ENCODE assay signal across 12 mouse cellular contexts in genomic region chr11:96301837-96302236, GRCm38 (mm10). TPM values are rescaled to one million over a fixed set of nuclear protein-coding genes. Genes with fewer than 3 reads are reported as not detected.
DNase-seq lines count a peak whose midpoint lies in the region; ATAC-seq lines count a peak whose summit lies in the region.
"Had no signal": no experiment of that assay in that cellular context is flagged by ENCODE, and none has a peak within 500 bp of the region (broad histone marks: within the 10 kb centered on the region; RNA-seq: fewer than 3 reads in every experiment).

No protein-coding gene starts in this region.

- H3K4me3 ChIP-seq in hindbrain, embryonic 10.5 days, result no peak overlapping the region
- peak overlapping the region; percentile 71 for H3K4me3 ChIP-seq in kidney, embryonic 16.5 days (ENCODE audit: low read length)
- H3K4me3 ChIP-seq: embryonic facial prominence, embryonic 15.5 days; liver, embryonic 13.5 days had no signal

- H3K9me3 ChIP-seq in hindbrain, embryonic 10.5 days, result no peaks in the 10 kb centered on the region
- no peaks in the 10 kb centered on the region for H3K9me3 ChIP-seq in kidney, embryonic 16.5 days (ENCODE audit: low read length)
- H3K9me3 ChIP-seq: embryonic facial prominence, embryonic 15.5 days; liver, embryonic 13.5 days had no signal

- WGBS in hindbrain, embryonic 10.5 days, result 1% methylated on average over 15 of the region's 15 CpGs
- 8% methylated on average over 15 of the region's 15 CpGs for WGBS in kidney, embryonic 16.5 days

- peaks cover 100% of the 10 kb centered on the region for H3K27me3 ChIP-seq in hindbrain, embryonic 10.5 days (ENCODE audit: insufficient read depth, poor library complexity, severe bottlenecking)
- H3K27me3 ChIP-seq in kidney, embryonic 16.5 days (ENCODE audit: insufficient read depth, low read length), result no peaks in the 10 kb centered on the region

- intact Hi-C loops in left cerebral cortex, postnatal 36 days (cut with DNase I), result loop anchor here (10.0 kb wide), 1 partner anchor 243 kb away; no protein-coding TSS in a partner anchor

- no peaks in the 10 kb centered on the region for H3K36me3 ChIP-seq in hindbrain, embryonic 10.5 days
- peaks cover 5% of the 10 kb centered on the region; the same call in 1 of the 2 replicates for H3K36me3 ChIP-seq in kidney, embryonic 16.5 days (ENCODE audit: insufficient read depth, low read length)
- H3K36me3 ChIP-seq: embryonic facial prominence, embryonic 15.5 days; liver, embryonic 13.5 days had no signal

- peak; percentile 11 to 31 for DNase-seq in left cerebral cortex, adult 9 months (ENCODE audit: low spot score in 2 of 2)
- DNase-seq in left cerebral cortex, postnatal 36 days (ENCODE audit: low spot score in 2 of 2), result no peak
- peak; percentile 54 for DNase-seq in hindbrain, embryonic 10.5 days (ENCODE audit: low spot score)
- peak; percentile 68 to 90 for DNase-seq in lung, postnatal 4 days
- DNase-seq in embryo, embryonic 11 days, result no peak
- DNase-seq in c-Kit-positive CD71-positive TER-119-positive erythroid progenitor cells, embryonic 14.5 days (ENCODE audit: low spot score), result no peak
- no peak for DNase-seq in spleen, postnatal 36 days (ENCODE audit: low spot score in 2 of 2)
- DNase-seq: liver, embryonic 13.5 days had no signal

- H3K4me1 ChIP-seq in hindbrain, embryonic 10.5 days (replicated peaks), result peaks cover 22% of the 10 kb centered on the region
- peaks cover 73% of the 10 kb centered on the region for H3K4me1 ChIP-seq in kidney, embryonic 16.5 days (ENCODE audit: insufficient read depth, low read length)

- ATAC-seq in kidney, embryonic 16.5 days (ENCODE audit: low FRiP score, low TSS enrichment), result no peak

- H3K4me2 ChIP-seq in kidney, embryonic 16.5 days (replicated peaks; ENCODE audit: low read depth, low read length), result peak overlapping the region; percentile 90
- H3K4me2 ChIP-seq: embryonic facial prominence, embryonic 15.5 days; liver, embryonic 13.5 days had no signal

- peak overlapping the region; percentile 90 for H3K9ac ChIP-seq in kidney, embryonic 16.5 days (replicated peaks; ENCODE audit: low read length)
- H3K9ac ChIP-seq: embryonic facial prominence, embryonic 15.5 days; liver, embryonic 13.5 days had no signal

- H3K27ac ChIP-seq in hindbrain, embryonic 10.5 days, result no peak overlapping the region
- H3K27ac ChIP-seq in kidney, embryonic 16.5 days (ENCODE audit: low read length), result peak overlapping the region; percentile 99
- H3K27ac ChIP-seq: embryonic facial prominence, embryonic 15.5 days; liver, embryonic 13.5 days had no signal

RNA-seq across cellular contexts. Expression of gene Hoxb5, which starts 1.3 kb away (rescaled TPM):
- total RNA-seq in left cerebral cortex, postnatal 36 days (2021), result not detected
- polyA plus RNA-seq in hindbrain, embryonic 10.5 days (2016; fragmentation: Nextera tagmentation; extraction: Ambion mirVana), result 0.14 and 6.3 TPM in 2 replicates
- 19.2 and 24.3 TPM in 2 replicates for polyA plus RNA-seq in kidney, embryonic 16.5 days (2015; fragmentation: Nextera tagmentation; extraction: Ambion mirVana)
- polyA plus RNA-seq: embryonic facial prominence, embryonic 15.5 days had no signal

RNA-seq across cellular contexts. Expression of gene Hoxb6, which starts 9.6 kb away (rescaled TPM):
- total RNA-seq in left cerebral cortex, postnatal 36 days (2021), result not detected
- 0.31 TPM in 1 of 2 replicates, not detected in the other for polyA plus RNA-seq in hindbrain, embryonic 10.5 days (2016; fragmentation: Nextera tagmentation; extraction: Ambion mirVana)
- polyA plus RNA-seq in kidney, embryonic 16.5 days (2015; fragmentation: Nextera tagmentation; extraction: Ambion mirVana), result 50.3 and 55.7 TPM in 2 replicates
- polyA plus RNA-seq: embryonic facial prominence, embryonic 15.5 days; heart, postnatal 0 days had no signal

RNA-seq across cellular contexts. Expression of gene Hoxb7, which starts 15.4 kb away (rescaled TPM):
- total RNA-seq in left cerebral cortex, postnatal 36 days (2021), result not detected
- not detected in 2 replicates for polyA plus RNA-seq in hindbrain, embryonic 10.5 days (2016; fragmentation: Nextera tagmentation; extraction: Ambion mirVana)
- 60.9 and 68.3 TPM in 2 replicates for polyA plus RNA-seq in kidney, embryonic 16.5 days (2015; fragmentation: Nextera tagmentation; extraction: Ambion mirVana)
- total RNA-seq: CH12.LX had no signal
- polyA plus RNA-seq: embryonic facial prominence, embryonic 15.5 days had no signal

RNA-seq across cellular contexts. Expression of gene Hoxb4, which starts 16.2 kb away (rescaled TPM):
- not detected for total RNA-seq in left cerebral cortex, postnatal 36 days (2021)
- 0.47 and 3.1 TPM in 2 replicates for polyA plus RNA-seq in hindbrain, embryonic 10.5 days (2016; fragmentation: Nextera tagmentation; extraction: Ambion mirVana)
- polyA plus RNA-seq in kidney, embryonic 16.5 days (2015; fragmentation: Nextera tagmentation; extraction: Ambion mirVana), result 4.1 and 6.2 TPM in 2 replicates

RNA-seq across cellular contexts. Expression of gene Hoxb8, which starts 20.1 kb away (rescaled TPM):
- total RNA-seq in left cerebral cortex, postnatal 36 days (2021), result not detected
- polyA plus RNA-seq in hindbrain, embryonic 10.5 days (2016; fragmentation: Nextera tagmentation; extraction: Ambion mirVana), result 0.08 TPM in 1 of 2 replicates, not detected in the other
- 9.5 and 12.9 TPM in 2 replicates for polyA plus RNA-seq in kidney, embryonic 16.5 days (2015; fragmentation: Nextera tagmentation; extraction: Ambion mirVana)
- total RNA-seq: CH12.LX had no signal
- polyA plus RNA-seq: embryonic facial prominence, embryonic 15.5 days; heart, postnatal 0 days; liver, embryonic 13.5 days had no signal

Comparison
In these comparisons a context has a peak if more than half of its experiments do, and no peak if none do; other contexts are left out.
1. DNase-seq: peak in left cerebral cortex, adult 9 months (2 of 2), hindbrain, embryonic 10.5 days (single experiment) and lung, postnatal 4 days (2 of 2); none in left cerebral cortex, postnatal 36 days (0 of 2), embryo, embryonic 11 days (single experiment), c-Kit-positive CD71-positive TER-119-positive erythroid progenitor cells, embryonic 14.5 days (single experiment) and spleen, postnatal 36 days (0 of 2).
2. RNA of gene Hoxb6, which starts 9.6 kb away (polyA plus RNA-seq): 50.3 to 55.7 TPM in kidney, embryonic 16.5 days; 0.31 TPM in hindbrain, embryonic 10.5 days; every median in the first group is over 10 times any median in the second.
3. RNA of gene Hoxb7, which starts 15.4 kb away (polyA plus RNA-seq): 60.9 to 68.3 TPM in kidney, embryonic 16.5 days; not detected in hindbrain, embryonic 10.5 days; every median in the first group is over 10 times any median in the second.